Mouse (Mus musculus) cerebral cortex, adult 2 months (tissue): ENCODE data around the gene Cald1.

Source experiments
- WGBS: fragments of 180-500 bp; shearing (Covaris S2); methylation state at CpG from one replicate; pipeline ENCODE4 v1.1.7; 2018; 5-methylcytosine and 5-hydroxymethylcytosine counted together

Gene Cald1

GRCm38 (mm10) chr6:34668739-34669254 lies 70.5 kb downstream of the Cald1 start:
- WGBS: 87% methylated on average over 5 of the region's 5 CpGs

- 93% methylated on average over 1 of the region's 1 CpGs for WGBS
Observed at GRCm38 (mm10) chr6:34671355-34671754, 73.1 kb downstream of the Cald1 start.

- 84% methylated on average over 7 of the region's 7 CpGs for WGBS
Observed at GRCm38 (mm10) chr6:34674416-34674815, 76.1 kb downstream of the Cald1 start.

- WGBS: 70% methylated on average over 10 of the region's 10 CpGs
Observed at GRCm38 (mm10) chr6:34674897-34675296, 76.6 kb downstream of the Cald1 start.

- WGBS: 67% methylated on average over 8 of the region's 8 CpGs
Observed at GRCm38 (mm10) chr6:34682126-34682525, 83.8 kb downstream of the Cald1 start.

- WGBS: 54% methylated on average over 8 of the region's 8 CpGs
Observed at GRCm38 (mm10) chr6:34684886-34685285, 86.6 kb downstream of the Cald1 start.

- WGBS: 76% methylated on average over 2 of the region's 2 CpGs
Observed at GRCm38 (mm10) chr6:34688971-34689370, 90.7 kb downstream of the Cald1 start.

- 80% methylated on average over 7 of the region's 7 CpGs for WGBS
Observed at GRCm38 (mm10) chr6:34691416-34691815, 93.1 kb downstream of the Cald1 start.

- WGBS: 78% methylated on average over 4 of the region's 4 CpGs
Observed at GRCm38 (mm10) chr6:34694096-34694495, 95.8 kb downstream of the Cald1 start.

GRCm38 (mm10) chr6:34703421-34704120 lies 105.3 kb downstream of the Cald1 start:
- WGBS: 68% methylated on average over 1 of the region's 1 CpGs

- WGBS: 65% methylated on average over 2 of the region's 2 CpGs
Observed at GRCm38 (mm10) chr6:34707521-34707920, 109.2 kb downstream of the Cald1 start.

GRCm38 (mm10) chr6:34708650-34709265 lies 110.5 kb downstream of the Cald1 start:
- 22% methylated on average over 13 of the region's 13 CpGs for WGBS

GRCm38 (mm10) chr6:34709289-34709688 lies 111.0 kb downstream of the Cald1 start:
- WGBS: 11% methylated on average over 11 of the region's 11 CpGs

GRCm38 (mm10) chr6:34709946-34710682 lies 111.8 kb downstream of the Cald1 start:
- WGBS: 62% methylated on average over 14 of the region's 14 CpGs

- WGBS: 83% methylated on average over 5 of the region's 5 CpGs
Observed at GRCm38 (mm10) chr6:34710848-34711247, 112.5 kb downstream of the Cald1 start.

- 92% methylated on average over 10 of the region's 10 CpGs for WGBS
Observed at GRCm38 (mm10) chr6:34711620-34712019, 113.3 kb downstream of the Cald1 start.

GRCm38 (mm10) chr6:34713169-34713568 lies 114.9 kb downstream of the Cald1 start:
- 77% methylated on average over 4 of the region's 4 CpGs for WGBS

GRCm38 (mm10) chr6:34713777-34714176 lies 115.5 kb downstream of the Cald1 start:
- 86% methylated on average over 8 of the region's 8 CpGs for WGBS

- 86% methylated on average over 4 of the region's 4 CpGs for WGBS
Observed at GRCm38 (mm10) chr6:34714612-34715011, 116.3 kb downstream of the Cald1 start.

GRCm38 (mm10) chr6:34716206-34716887 lies 118.0 kb downstream of the Cald1 start:
- WGBS: 88% methylated on average over 9 of the region's 9 CpGs

GRCm38 (mm10) chr6:34716888-34717635 lies 118.8 kb downstream of the Cald1 start:
- 62% methylated on average over 3 of the region's 3 CpGs for WGBS
